Mouse (Mus musculus): ENCODE measurements around the gene Cobl.

Cobl gene

DNA sequence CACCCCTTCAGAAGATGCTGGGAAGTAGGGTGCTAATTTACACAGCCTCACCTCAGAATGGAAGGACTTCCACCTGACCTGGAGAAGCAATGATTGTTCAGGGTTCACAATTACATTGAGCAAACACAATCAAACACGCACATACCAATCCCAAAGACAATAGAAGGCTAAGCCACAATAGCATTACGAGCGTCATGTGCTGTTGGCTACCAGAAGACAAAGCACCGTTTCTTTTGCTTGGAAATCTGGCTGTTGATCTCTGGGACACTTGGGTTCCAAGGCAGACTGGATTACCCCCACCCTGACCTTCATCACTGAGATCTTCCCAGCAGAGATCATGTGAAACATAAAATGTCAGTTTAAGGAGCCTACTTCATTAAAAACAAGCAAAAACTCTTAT lies 21.1 kb downstream of the Cobl start:
- no peak for DNase-seq

- DNase-seq = no peak
Measured at GRCm38 (mm10) chr11:12443185-12443584, 21.6 kb downstream of the Cobl start.

GRCm38 (mm10) chr11:12442283-12442682 lies 22.5 kb downstream of the Cobl start:
- no peak for DNase-seq

DNA sequence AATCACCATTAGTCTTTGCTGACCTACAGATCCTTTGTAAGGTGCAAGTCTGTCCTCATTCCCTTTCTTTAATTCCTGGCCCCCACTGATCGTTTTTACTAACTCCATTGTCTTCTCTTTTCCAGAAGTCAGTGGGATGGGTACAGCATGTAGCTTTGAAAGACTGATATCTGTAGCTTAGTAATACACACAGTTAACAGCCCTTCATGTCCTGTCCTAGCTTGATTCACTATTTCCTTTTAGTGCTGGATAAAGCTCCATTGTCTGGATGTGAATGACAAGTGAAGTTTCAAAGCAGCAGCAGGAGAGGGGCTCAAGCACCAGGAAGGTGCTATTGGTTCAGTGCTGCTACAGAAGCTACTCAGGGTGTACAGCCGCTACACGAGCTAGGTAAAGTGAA lies 28.9 kb downstream of the Cobl start:
- DNase-seq = no peak

GRCm38 (mm10) chr11:12435018-12435417 lies 29.7 kb downstream of the Cobl start:
- DNase-seq = no peak

DNA sequence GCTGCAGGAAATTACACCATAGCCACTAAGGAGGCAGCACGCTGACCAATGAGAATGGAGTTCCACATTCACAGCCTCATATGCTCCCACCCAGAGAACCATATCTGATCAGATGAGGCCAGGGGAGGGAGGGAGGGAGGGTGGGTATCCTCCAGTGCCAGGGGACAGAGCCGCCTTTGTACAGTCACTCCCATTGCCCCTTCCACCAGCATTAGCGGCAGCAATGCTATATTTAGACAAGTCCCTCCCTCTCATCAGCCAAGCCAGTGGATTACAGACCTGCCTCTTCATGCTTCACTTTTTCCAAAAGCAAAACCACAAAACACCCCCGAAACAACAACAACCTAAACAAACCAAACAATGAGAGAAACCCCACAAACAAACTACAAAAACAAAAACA lies 30.2 kb downstream of the Cobl start:
- no peak for DNase-seq

GRCm38 (mm10) chr11:12431911-12432310 lies 32.8 kb downstream of the Cobl start:
- no peak for DNase-seq

DNA sequence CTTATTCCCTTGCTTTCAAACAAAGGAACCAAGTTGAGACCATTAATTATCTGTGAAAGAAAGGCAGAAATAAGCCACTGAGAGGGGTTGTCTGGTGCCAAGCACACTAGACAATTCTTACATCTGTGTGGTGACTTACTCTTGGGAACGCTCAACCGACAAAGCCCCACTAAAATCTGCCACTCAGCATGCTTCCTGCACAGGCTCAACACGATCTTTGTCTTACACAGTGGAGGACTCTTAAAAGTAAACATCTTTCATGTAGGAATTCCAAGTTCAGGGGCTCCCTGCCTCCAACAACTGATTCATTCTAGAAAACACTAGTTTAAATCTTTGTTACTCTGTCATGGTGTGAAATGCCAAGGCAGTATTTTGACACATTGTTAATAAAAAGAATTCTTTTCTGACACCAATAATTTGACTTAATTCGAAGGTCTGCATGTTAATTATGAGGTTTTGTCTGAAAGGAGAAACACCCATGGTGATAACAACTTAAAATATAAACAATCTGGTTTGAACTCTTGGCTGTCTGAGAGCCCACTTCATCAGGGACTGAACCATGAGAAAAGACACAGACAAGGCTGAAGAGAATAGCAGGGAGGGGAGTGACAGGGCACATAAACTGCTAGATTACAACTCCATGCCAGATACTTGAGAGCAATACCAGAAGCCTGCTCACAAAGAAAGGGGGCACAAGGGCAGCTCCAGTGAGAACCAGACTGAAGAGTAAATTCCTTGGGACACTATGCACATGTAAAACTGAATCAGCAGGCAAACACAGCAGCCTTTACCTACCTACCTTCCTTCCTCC lies 34.3 kb downstream of the Cobl start:
- no peak for DNase-seq

DNA sequence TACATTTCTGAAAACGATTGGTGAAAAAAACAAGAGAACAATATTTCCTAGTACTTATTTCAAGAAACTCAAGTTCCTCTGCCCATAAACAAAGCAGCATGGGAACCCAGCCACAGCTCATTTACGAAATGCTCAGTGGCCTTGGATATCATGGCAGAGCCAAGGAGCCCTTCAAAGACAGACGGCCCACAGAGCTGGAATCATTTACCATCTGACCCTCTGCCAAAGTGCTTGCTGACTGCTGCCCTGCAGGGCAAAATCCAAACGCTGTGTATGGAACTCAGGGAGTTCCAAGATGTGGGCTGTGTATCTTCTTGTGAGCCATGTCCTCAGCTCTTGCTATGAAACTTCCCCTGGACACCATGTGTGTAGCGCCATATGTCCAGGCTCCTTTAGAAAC lies 38.0 kb downstream of the Cobl start:
- DNase-seq = no peak

DNA sequence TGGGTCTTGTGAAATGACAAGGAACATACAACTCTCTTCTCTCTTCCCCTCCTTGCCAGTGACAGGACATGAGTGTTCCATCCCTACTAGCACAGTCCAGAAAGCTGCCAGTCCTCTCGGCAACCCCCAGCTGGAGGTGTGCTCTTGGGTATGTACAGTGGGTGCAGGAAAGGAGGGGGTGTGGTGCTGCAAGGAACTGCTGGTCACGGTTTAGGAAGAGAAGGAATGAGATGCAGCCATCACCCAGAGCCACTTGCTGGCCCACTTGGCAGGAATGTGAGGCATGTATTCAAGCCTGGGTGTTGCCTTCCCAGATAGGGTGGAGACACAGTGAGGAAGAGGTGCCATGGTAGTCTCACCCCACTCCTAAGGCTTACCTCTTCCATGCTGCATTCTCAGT lies 40.6 kb downstream of the Cobl start:
- no peak for DNase-seq

GRCm38 (mm10) chr11:12421183-12421582 lies 43.6 kb downstream of the Cobl start:
- DNase-seq = no peak

DNA sequence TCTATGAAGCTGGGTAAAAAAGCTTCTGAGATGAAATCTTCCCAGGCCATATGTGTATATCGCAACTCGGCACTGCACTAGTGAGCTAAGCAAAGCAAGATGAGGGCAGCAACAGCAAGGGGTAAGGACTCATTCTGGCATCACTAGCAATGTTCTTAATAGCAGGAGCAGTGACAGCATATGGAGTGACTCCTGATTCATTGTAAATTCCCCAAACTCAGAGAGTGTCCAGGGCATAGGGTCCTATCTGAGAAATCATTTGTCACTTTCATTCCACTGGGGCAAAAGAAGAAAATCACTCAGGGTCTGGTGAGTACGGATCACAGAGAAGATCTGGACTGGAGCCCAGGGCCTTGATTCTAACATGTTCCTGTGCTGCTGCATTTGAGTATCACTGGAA lies 44.6 kb downstream of the Cobl start:
- DNase-seq = no peak

- peak; percentile 49 for DNase-seq
Measured at GRCm38 (mm10) chr11:12416899-12417298, 47.9 kb downstream of the Cobl start.

DNA sequence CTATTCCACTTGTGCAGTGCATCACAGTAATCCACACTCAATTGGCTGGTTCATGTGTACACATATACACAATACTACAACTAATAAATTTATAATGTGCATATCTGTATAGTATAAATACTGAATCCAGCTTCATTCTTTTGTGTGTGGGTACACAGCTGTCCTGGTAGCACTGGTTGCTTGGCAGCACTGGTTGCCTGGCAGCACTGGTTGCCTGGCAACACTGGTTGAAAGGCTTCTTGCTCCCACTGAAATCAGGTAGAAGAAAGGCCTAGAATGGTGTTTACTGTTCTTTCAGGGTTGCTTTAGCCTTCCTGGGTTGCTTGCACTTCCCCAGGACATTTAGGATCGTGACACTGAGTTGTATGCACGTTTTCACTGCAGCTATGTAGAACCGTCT lies 49.4 kb downstream of the Cobl start:
- peak; percentile 24 for DNase-seq

- no peak for DNase-seq
Measured at GRCm38 (mm10) chr11:12411950-12412349, 52.8 kb downstream of the Cobl start.

GRCm38 (mm10) chr11:12411075-12411807 lies 53.5 kb downstream of the Cobl start:
- DNase-seq = no peak

- no peak for DNase-seq
Measured at GRCm38 (mm10) chr11:12409463-12409862, 55.3 kb downstream of the Cobl start.

- DNase-seq = no peak
Measured at GRCm38 (mm10) chr11:12407834-12408233, 56.9 kb downstream of the Cobl start.

- no peak for DNase-seq
Measured at GRCm38 (mm10) chr11:12399903-12400302, 64.9 kb downstream of the Cobl start.

DNA sequence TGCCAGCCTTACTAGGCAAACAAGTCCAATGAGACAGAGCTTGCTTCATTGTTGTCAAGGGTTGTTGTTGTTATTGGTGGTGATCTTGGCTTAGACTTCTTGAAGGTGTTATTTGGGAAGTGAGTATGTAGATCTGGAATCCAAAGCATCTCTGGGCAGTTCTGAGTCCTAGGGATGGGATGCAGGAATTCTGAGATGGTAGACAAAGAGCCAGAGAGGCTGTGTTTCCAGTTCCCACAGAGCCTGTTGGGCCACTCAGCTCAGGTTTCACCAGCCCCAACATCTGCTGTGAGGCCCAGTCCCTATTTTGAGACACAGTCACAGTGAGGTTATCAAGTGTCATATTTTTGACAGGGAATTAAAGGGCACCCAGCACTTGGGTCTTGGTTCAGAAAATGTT lies 68.6 kb downstream of the Cobl start:
- DNase-seq = no peak

GRCm38 (mm10) chr11:12394701-12395100 lies 70.1 kb downstream of the Cobl start:
- no peak for DNase-seq

DNA sequence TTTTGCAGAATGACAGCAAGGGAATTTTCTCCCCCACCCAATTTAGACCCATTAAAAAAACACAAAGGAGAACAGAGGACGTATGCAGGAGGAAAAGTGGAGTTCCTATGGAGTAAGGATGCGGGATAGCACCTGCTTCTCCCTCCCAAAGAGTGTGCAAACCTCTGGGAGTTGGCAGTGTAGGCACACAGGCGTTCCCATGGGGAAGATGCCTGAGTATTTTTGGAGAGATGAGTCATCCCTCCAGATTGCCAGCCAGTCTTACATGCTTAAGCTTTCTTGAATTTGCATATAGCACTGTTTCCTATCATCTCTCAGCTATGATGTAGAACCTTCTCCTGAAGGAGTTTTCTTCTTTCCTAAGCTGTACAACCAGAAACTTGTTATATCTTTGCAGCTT lies 70.6 kb downstream of the Cobl start:
- DNase-seq = peak; percentile 21

DNA sequence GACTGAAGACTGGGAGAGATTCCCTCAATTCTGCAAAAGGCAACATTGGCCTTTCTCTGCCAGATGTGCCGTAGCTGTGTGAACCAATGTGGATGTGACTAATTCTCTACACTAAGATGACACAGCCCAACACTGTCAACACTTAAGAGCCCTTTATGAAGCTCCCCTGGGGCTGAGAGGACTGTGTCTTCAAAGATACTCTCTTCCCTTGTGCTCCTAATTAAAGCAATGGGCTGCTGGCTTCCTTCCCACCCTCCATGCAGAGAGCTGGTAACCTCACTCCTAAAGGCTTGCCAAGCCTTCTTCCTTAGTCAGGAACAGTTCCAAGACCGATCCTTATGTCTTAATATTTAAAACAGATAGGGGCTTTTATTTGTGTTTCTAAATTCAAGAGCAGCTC lies 79.9 kb downstream of the Cobl start:
- peak; percentile 39 for DNase-seq

DNA sequence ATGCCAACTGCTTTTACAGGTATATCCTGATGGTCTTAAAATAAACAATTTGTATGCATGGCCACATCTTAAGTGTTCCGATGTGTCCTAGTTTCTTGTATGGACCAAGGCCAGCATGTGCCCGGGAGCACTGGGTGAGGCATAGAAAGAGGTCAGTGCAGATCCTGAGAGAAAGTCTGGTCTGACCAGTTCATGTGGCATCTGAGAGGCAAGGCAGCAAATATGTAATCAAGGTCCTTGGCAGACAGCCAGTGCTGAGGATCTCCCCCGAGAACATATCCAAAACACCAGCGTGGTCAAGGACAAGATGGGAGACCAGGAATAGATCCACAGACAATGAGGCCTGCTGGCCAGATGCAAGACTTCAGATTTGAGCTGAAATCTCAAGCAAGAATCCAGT lies 81.8 kb downstream of the Cobl start:
- no peak for DNase-seq

GRCm38 (mm10) chr11:12381096-12381495 lies 83.7 kb downstream of the Cobl start:
- no peak for DNase-seq

Data from right cerebral cortex, postnatal 14 days (tissue).